8 mouse cellular contexts compared by ENCODE assay signal in the genomic region with DNA sequence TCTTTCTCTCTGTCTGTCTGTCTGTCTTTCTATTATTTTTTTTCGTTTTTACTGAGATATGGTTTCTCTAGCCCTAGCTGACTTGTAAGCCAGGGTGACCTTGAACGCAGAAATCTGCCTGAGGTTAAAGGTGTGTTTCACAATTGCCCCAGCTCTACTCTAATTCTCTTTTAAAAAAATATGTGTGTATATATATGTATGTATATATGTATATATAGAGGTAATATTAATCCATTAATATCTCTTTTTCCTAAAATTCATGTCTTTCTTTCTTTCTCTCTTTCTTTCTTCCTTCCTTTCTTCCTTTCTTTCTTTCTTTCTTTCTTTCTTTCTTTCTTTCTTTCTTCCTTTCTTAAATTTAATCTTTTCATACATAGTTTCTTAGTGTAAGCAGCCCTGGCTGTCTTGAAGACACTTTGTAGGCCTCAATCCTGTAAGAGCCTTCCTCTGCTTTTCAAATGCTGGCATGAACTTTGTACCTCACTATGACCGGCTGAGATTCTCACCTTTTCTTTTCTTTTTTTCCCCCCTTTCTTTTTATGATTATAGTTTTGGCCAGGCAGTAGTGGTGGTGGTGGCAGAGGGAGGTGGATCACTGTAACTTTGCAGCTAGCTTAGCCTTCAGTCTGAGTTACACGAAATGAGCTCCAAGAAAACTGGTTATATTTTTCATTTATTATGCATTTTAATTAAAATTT.
DNase-seq lines count a peak whose midpoint lies in the region; ATAC-seq and TF ChIP-seq lines count a peak whose summit lies in the region.
"Not testable (repeated sequence)": the region's sequence is repeated elsewhere in the genome, so short reads cannot be mapped to it uniquely, and the experiment has no call there.

No protein-coding gene starts in this region.

- not testable (repeated sequence) for H3K9ac ChIP-seq in heart, postnatal 0 days (replicated peaks; ENCODE audit: low read depth, low read length); intestine, embryonic 16.5 days (ENCODE audit: low read depth, low read length)

- not testable (repeated sequence) for H3K9me3 ChIP-seq in heart, postnatal 0 days (replicated peaks; ENCODE audit: control insufficient read depth, low read length); intestine, embryonic 16.5 days (ENCODE audit: control insufficient read depth, low read length)

- not testable (repeated sequence) for H3K4me1 ChIP-seq in heart, postnatal 0 days (ENCODE audit: control insufficient read depth, insufficient read depth); intestine, embryonic 16.5 days (ENCODE audit: control insufficient read depth, insufficient read depth, low read length)

- DNase-seq in A20 (ENCODE audit: low read depth, low spot score) (peak; percentile 46), adipocyte (ENCODE audit: low spot score) (peak; percentile 38), liver (peak; percentile 2)
- DNase-seq in heart, postnatal 0 days (ENCODE audit: low spot score): peak; percentile 38

- ATAC-seq in erythroid progenitor cell, adult 5-6 weeks (replicated peaks; ENCODE audit: low FRiP score, poor library complexity, severe bottlenecking): peak; percentile 60
- peak; percentile 43 for ATAC-seq in heart, postnatal 0 days (ENCODE audit: insufficient read depth, low read depth)
- ATAC-seq in intestine, embryonic 16.5 days: peak; percentile 56; the same call in 1 of the 2 replicates
- ATAC-seq in megakaryocyte progenitor cell, adult 5-6 weeks (replicated peaks; ENCODE audit: poor library complexity): 0 out of 2 replicates have a peak, but pooled peaks have one; percentile 13
- peak; percentile 28; the same call in 1 of the 2 replicates for ATAC-seq in neutrophil, adult 5-6 weeks (ENCODE audit: extremely low read depth, insufficient number of reproducible peaks, low FRiP score, poor library complexity, severe bottlenecking)

- not testable (repeated sequence) for H3K4me3 ChIP-seq in heart, postnatal 0 days (ENCODE audit: low read depth, low read length); intestine, embryonic 16.5 days (ENCODE audit: low read length)

- not testable (repeated sequence) for H3K27ac ChIP-seq in heart, postnatal 0 days (ENCODE audit: low read depth); intestine, embryonic 16.5 days (ENCODE audit: low read length)

- not testable (repeated sequence) for H3K4me2 ChIP-seq in heart, postnatal 0 days (ENCODE audit: low read depth, low read length); intestine, embryonic 16.5 days (ENCODE audit: low read depth, low read length)

- not testable (repeated sequence) for H3K27me3 ChIP-seq in heart, postnatal 0 days (ENCODE audit: control insufficient read depth, insufficient read depth, low read length); intestine, embryonic 16.5 days (replicated peaks; ENCODE audit: control insufficient read depth, insufficient read depth, low read length)

- WGBS in heart, postnatal 0 days: 38% methylated on average over 2 of the region's 4 CpGs
- 43% methylated on average over 2 of the region's 4 CpGs for WGBS in intestine, embryonic 16.5 days

- not testable (repeated sequence) for TF ChIP-seq EP300 in heart, postnatal 0 days (IDR thresholded peaks at IDR 0.05; ENCODE audit: low read depth)

- not testable (repeated sequence) for TF ChIP-seq CTCF in heart, postnatal 0 days (IDR thresholded peaks at IDR 0.05; ENCODE audit: low read depth)

- not testable (repeated sequence) for H3K36me3 ChIP-seq in heart, postnatal 0 days (replicated peaks; ENCODE audit: control insufficient read depth, insufficient read depth, low read length); intestine, embryonic 16.5 days (ENCODE audit: control insufficient read depth, insufficient read depth, low read length)
